Mouse (Mus musculus) mature B cell (primary cell): ENCODE data around the gene Kcna4.

ENCODE experiments used
- in situ Hi-C: fragments of 300-500 bp; cut with MboI; formaldehyde crosslinking; loops from 2 replicates; pipeline ENCODE4 v1.14.3; 2019

Gene Kcna4

GRCm38 (mm10) chr2:107289990-107290696, at the start of gene Kcna4:
Gene Kcna4, plus strand, starts transcription at chr2:107290639.
- in situ Hi-C loops, result no loop called here

- in situ Hi-C loops, result no loop called here
Observed at GRCm38 (mm10) chr2:107258091-107258490, 32.3 kb upstream of the Kcna4 start.

GRCm38 (mm10) chr2:107266251-107266650, 24.2 kb upstream of the Kcna4 start:
- in situ Hi-C loops, result no loop called here

- in situ Hi-C loops, result no loop called here
Observed at GRCm38 (mm10) chr2:107270050-107270449, 20.4 kb upstream of the Kcna4 start.

- in situ Hi-C loops, result no loop called here
Observed at GRCm38 (mm10) chr2:107290697-107291019, 219 bp downstream of the Kcna4 start.

- in situ Hi-C loops, result no loop called here
Observed at GRCm38 (mm10) chr2:107291142-107291541, 703 bp downstream of the Kcna4 start.

DNA sequence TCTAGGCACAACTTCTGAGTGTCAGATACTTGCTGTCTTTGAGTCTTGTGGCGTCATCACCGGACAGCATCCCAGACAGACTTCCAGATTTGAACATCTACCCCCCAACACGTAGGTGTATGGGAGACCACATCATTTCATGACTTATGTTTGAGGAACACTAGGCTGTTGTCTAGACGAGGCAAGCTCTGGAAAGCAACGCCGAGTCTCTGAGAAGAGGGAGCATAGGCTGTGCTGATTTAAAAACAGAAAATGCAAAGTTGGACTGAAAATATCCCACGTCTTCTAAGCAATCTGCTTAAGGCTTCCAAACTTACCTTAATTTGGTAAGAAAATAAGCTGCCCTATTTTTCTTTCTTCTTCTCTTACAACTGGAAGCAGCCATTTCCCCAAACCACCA, 4.1 kb downstream of the Kcna4 start:
- in situ Hi-C loops, result no loop called here

DNA sequence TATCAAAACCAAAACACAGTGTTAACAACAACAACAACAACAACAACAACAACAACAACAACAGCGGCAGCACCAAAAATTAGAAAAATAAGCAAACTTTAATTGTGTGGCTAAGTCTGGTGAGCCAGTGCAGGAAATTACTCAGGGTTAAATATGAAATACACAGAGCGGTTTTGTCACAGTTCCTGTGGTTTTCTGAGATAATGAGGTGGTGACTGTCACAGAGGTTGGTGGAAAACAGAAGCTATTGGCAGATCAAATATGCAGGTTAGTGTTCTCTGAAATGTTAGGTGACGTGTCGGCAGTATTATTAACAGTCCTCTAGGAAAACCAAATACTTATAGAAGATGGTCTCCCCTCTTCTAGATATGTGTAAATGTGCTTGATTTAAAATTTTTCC, 11.4 kb downstream of the Kcna4 start:
- in situ Hi-C loops, result no loop called here

GRCm38 (mm10) chr2:107304707-107305106, 14.3 kb downstream of the Kcna4 start:
- in situ Hi-C loops, result no loop called here

- in situ Hi-C loops, result no loop called here
Observed at GRCm38 (mm10) chr2:107306077-107306476, 15.6 kb downstream of the Kcna4 start.

- in situ Hi-C loops, result no loop called here
Observed at GRCm38 (mm10) chr2:107318636-107319035, 28.2 kb downstream of the Kcna4 start.

DNA sequence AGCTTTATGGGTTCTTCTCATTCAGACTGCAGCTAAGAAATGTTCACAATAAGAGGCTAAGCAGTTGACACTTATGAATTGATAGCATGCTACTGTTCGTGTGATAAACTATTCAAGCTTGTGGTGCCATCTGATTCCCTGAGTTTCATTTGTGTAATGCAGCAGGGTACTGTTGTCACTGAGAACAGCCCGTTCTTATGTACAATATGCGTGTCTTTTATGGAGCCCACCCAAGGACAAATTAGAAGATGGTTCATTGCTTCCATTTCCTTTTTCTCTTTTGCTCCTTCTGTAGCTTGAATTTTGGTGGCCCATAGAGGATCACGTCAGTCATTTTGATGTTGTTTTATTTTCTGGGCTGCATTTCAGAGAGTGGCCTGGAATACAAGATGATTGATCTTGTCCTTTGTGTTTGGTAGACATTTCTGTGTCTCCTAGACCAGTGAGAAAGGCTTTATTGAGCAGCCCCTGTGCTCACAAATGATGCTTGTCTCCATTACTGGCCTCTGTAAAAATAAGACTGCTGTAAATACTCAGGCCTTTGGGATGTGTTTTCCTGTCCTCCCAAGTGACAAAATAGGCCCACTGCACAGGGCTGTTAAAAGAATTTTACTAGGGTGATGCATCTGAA, 31.3 kb downstream of the Kcna4 start:
- in situ Hi-C loops, result no loop called here

DNA sequence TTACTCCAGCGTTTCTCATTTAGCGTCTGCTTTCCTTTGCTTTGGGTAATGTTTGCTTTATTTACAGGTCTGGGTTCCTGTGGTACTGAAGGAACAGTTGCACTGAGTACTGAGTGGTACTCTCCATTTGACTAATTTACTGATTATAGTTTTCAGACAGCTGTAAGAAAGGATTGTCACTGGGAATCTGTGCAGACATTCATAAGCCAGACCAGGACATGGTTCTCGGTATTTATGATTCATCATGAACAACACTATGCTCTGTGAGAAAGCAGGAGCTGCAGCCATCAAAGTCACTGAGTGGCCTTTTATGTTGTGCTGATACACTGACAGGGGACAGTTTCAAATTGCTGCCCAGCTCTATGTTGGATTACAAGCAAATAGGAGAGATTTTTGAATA, 33.7 kb downstream of the Kcna4 start:
- in situ Hi-C loops, result no loop called here

- in situ Hi-C loops, result no loop called here
Observed at GRCm38 (mm10) chr2:107327276-107327675, 36.8 kb downstream of the Kcna4 start.

DNA sequence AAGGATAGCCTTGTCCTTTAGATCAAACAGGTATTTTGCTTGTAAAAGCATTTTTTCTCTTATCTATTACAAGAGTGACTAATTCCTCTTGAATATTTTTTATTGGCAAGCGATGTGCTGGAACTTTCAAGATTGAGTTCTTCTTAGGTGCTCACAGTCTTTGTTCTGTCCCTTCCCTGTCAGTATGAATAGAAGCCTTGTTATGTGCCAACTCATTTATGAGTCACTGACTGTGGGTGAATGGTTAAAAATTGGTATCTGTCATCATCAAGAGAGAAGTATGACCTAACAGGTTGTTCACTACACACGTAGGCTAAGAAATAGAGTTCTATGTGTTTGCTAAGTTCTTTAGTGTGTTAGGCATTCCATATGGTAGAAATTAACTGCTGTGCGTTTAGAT, 50.9 kb downstream of the Kcna4 start:
- in situ Hi-C loops, result no loop called here

GRCm38 (mm10) chr2:107344807-107345206, 54.4 kb downstream of the Kcna4 start:
- in situ Hi-C loops, result no loop called here

- in situ Hi-C loops, result no loop called here
Observed at GRCm38 (mm10) chr2:107345299-107345698, 54.9 kb downstream of the Kcna4 start.
